Comparison of ENCODE assay signal across 16 mouse cellular contexts in the genomic region with DNA sequence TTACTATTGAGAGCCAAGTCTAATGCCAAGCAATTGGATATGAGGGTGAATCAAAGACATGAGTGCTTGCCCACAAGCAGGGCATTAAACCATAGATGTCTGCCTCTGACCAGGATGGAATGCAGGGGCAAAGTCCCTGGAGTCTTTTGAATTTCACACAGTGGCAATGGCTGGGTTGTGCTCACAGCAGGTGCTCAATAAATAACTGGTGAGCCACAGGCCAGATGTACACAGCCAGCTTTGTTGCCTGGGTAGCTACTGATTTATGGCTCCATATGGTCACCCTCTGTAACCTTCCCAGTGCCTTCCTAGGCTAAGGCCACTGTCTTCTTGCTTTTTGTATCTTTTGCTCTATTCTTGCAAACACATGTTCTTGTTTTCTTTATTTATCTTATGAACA.
DNase-seq lines count a peak whose midpoint lies in the region; ATAC-seq and TF ChIP-seq lines count a peak whose summit lies in the region.
"Had no signal": no experiment of that assay in that cellular context is flagged by ENCODE, and none has a peak within 500 bp of the region (broad histone marks: within the 10 kb centered on the region; RNA-seq: fewer than 3 reads in every experiment).

No protein-coding gene starts in this region.

- H3K9ac ChIP-seq in forebrain, embryonic 13.5 days, result no peak overlapping the region
- no peak overlapping the region for H3K9ac ChIP-seq in forebrain, embryonic 15.5 days (replicated peaks)
- H3K9ac ChIP-seq in hindbrain, embryonic 13.5 days, result no peak overlapping the region
- H3K9ac ChIP-seq in neural tube, embryonic 12.5 days, result no peak overlapping the region
- H3K9ac ChIP-seq: liver, embryonic 13.5 days; midbrain, embryonic 15.5 days had no signal

- H3K36me3 ChIP-seq in forebrain, embryonic 13.5 days (ENCODE audit: poor library complexity, severe bottlenecking), result no peaks in the 10 kb centered on the region
- no peaks in the 10 kb centered on the region for H3K36me3 ChIP-seq in forebrain, embryonic 15.5 days
- H3K36me3 ChIP-seq in kidney, adult 2 months (ENCODE audit: control insufficient read depth, insufficient read depth, low read length), result no peaks in the 10 kb centered on the region
- H3K36me3 ChIP-seq in hindbrain, embryonic 13.5 days, result no peaks in the 10 kb centered on the region
- no peaks in the 10 kb centered on the region for H3K36me3 ChIP-seq in neural tube, embryonic 12.5 days
- H3K36me3 ChIP-seq: liver, embryonic 13.5 days; midbrain, embryonic 15.5 days had no signal

- ATAC-seq in forebrain, embryonic 13.5 days, result 0 out of 2 replicates have a peak, but pooled peaks have one; percentile 27
- ATAC-seq in forebrain, embryonic 15.5 days (replicated peaks), result no peak
- peak; percentile 52; the same call in 1 of the 2 replicates for ATAC-seq in hindbrain, embryonic 13.5 days (ENCODE audit: low FRiP score)
- ATAC-seq in neural tube, embryonic 12.5 days (ENCODE audit: low FRiP score, low read depth), result peak; percentile 95
- ATAC-seq: midbrain, embryonic 15.5 days had no signal

- TF ChIP-seq POLR2A in kidney, adult 2 months (IDR thresholded peaks at IDR 0.05; ENCODE audit: low read depth, low read length), result no peak

- DNase-seq in kidney, adult 2 months, result peak; percentile 1
- DNase-seq in kidney, postnatal 25 days, result no peak
- DNase-seq in heart, postnatal 4 days, result no peak
- DNase-seq in cerebellum, postnatal 10 days, result no peak
- DNase-seq: cerebellum, adult 9-11 months; gastrocnemius, postnatal 36 days; heart, postnatal 14 days; layer of hippocampus, postnatal 36 days; liver, embryonic 13.5 days; thymus, postnatal 36 days had no signal

- H3K27ac ChIP-seq in forebrain, embryonic 13.5 days, result no peak overlapping the region
- no peak overlapping the region for H3K27ac ChIP-seq in forebrain, embryonic 15.5 days (replicated peaks)
- no peak overlapping the region for H3K27ac ChIP-seq in kidney, adult 2 months (ENCODE audit: insufficient read depth, low read depth, low read length)
- no peak overlapping the region for H3K27ac ChIP-seq in hindbrain, embryonic 13.5 days
- H3K27ac ChIP-seq in neural tube, embryonic 12.5 days, result no peak overlapping the region
- H3K27ac ChIP-seq: liver, embryonic 13.5 days; midbrain, embryonic 15.5 days had no signal

- H3K4me1 ChIP-seq in forebrain, embryonic 13.5 days, result no peaks in the 10 kb centered on the region
- H3K4me1 ChIP-seq in forebrain, embryonic 15.5 days, result 0 out of 2 replicates have a peak, but pooled peaks cover 3% of the 10 kb centered on the region
- H3K4me1 ChIP-seq in kidney, adult 2 months (ENCODE audit: control insufficient read depth, insufficient read depth, low read length), result no peaks in the 10 kb centered on the region
- peaks cover 6% of the 10 kb centered on the region for H3K4me1 ChIP-seq in hindbrain, embryonic 13.5 days (replicated peaks)
- 0 out of 2 replicates have a peak, but pooled peaks cover 7% of the 10 kb centered on the region for H3K4me1 ChIP-seq in neural tube, embryonic 12.5 days
- H3K4me1 ChIP-seq: liver, embryonic 13.5 days; midbrain, embryonic 15.5 days had no signal

- no peaks in the 10 kb centered on the region for H3K9me3 ChIP-seq in forebrain, embryonic 13.5 days (replicated peaks)
- H3K9me3 ChIP-seq in forebrain, embryonic 15.5 days, result no peaks in the 10 kb centered on the region
- H3K9me3 ChIP-seq in hindbrain, embryonic 13.5 days, result no peaks in the 10 kb centered on the region
- no peaks in the 10 kb centered on the region for H3K9me3 ChIP-seq in neural tube, embryonic 12.5 days
- H3K9me3 ChIP-seq: liver, embryonic 13.5 days; midbrain, embryonic 15.5 days had no signal

- no peaks in the 10 kb centered on the region for H3K27me3 ChIP-seq in forebrain, embryonic 13.5 days
- no peaks in the 10 kb centered on the region for H3K27me3 ChIP-seq in forebrain, embryonic 15.5 days
- H3K27me3 ChIP-seq in kidney, adult 2 months (replicated peaks; ENCODE audit: control insufficient read depth, insufficient read depth, low read length), result no peaks in the 10 kb centered on the region
- no peaks in the 10 kb centered on the region for H3K27me3 ChIP-seq in hindbrain, embryonic 13.5 days
- no peaks in the 10 kb centered on the region for H3K27me3 ChIP-seq in neural tube, embryonic 12.5 days (replicated peaks)
- H3K27me3 ChIP-seq: liver, embryonic 13.5 days; midbrain, embryonic 15.5 days had no signal

- H3K4me3 ChIP-seq in forebrain, embryonic 13.5 days, result no peak overlapping the region
- H3K4me3 ChIP-seq in forebrain, embryonic 15.5 days, result no peak overlapping the region
- no peak overlapping the region for H3K4me3 ChIP-seq in kidney, adult 2 months (ENCODE audit: insufficient read depth, low read depth, low read length)
- no peak overlapping the region for H3K4me3 ChIP-seq in hindbrain, embryonic 13.5 days
- no peak overlapping the region for H3K4me3 ChIP-seq in neural tube, embryonic 12.5 days
- H3K4me3 ChIP-seq: liver, embryonic 13.5 days; midbrain, embryonic 15.5 days had no signal

- no peak for TF ChIP-seq CTCF in kidney, adult 2 months (conservative IDR thresholded peaks at IDR 0.05; ENCODE audit: insufficient read depth, insufficient read length, low read depth, low read length)

- no peak overlapping the region for H3K4me2 ChIP-seq in forebrain, embryonic 13.5 days
- no peak overlapping the region for H3K4me2 ChIP-seq in forebrain, embryonic 15.5 days (replicated peaks)
- H3K4me2 ChIP-seq in hindbrain, embryonic 13.5 days, result no peak overlapping the region
- H3K4me2 ChIP-seq in neural tube, embryonic 12.5 days (replicated peaks), result no peak overlapping the region
- H3K4me2 ChIP-seq: heart, embryonic 11.5 days; liver, embryonic 13.5 days; midbrain, embryonic 15.5 days had no signal
